Comparison of ENCODE assay signal across 7 mouse cellular contexts in the genomic region with DNA sequence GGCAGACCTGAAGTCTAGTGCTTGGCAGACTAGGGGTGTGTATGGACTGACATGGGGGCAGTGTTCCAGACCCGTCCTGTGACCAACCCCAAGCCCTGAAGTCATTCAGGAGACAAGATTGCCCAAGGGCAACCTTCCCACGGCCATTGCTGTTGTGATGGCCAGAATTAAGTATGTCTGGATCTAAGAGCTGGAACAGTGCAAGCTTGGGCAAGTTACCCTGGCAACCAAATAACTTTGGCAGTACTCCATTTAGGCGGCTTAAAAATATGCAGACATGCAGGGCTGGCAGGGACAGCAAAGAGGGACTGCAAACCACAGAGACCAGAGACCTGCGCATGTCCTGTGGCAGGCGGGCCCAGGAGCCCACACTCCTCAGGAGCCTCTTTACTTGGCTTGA. TPM values are rescaled to one million over a fixed set of nuclear protein-coding genes. Genes with fewer than 3 reads are reported as not detected.
DNase-seq lines count a peak whose midpoint lies in the region; ATAC-seq lines count a peak whose summit lies in the region.

No protein-coding gene starts in this region.

- H3K9me3 ChIP-seq in hindbrain, embryonic 16.5 days (ENCODE audit: control insufficient read depth, low read length) = no peaks in the 10 kb centered on the region

- H3K4me1 ChIP-seq in hindbrain, embryonic 16.5 days (ENCODE audit: control insufficient read depth, insufficient read depth, low read depth, low read length) = peaks cover 70% of the 10 kb centered on the region

- no peak overlapping the region for H3K4me3 ChIP-seq in hindbrain, embryonic 16.5 days (ENCODE audit: low read length)

- peak; percentile 7; the same call in 1 of the 2 replicates for ATAC-seq in cerebellum, adult (ENCODE audit: insufficient number of reproducible peaks, low FRiP score, low TSS enrichment)
- ATAC-seq in frontal cortex, adult (ENCODE audit: low TSS enrichment) = peak; percentile 65
- peak; percentile 41 for ATAC-seq in hindbrain, embryonic 16.5 days

- H3K9ac ChIP-seq in hindbrain, embryonic 16.5 days (ENCODE audit: low read depth, low read length) = no peak overlapping the region

- WGBS in hindbrain, embryonic 16.5 days = 34% methylated on average over 5 of the region's 5 CpGs

- no peak overlapping the region for H3K4me2 ChIP-seq in hindbrain, embryonic 16.5 days (ENCODE audit: low read length)

- H3K36me3 ChIP-seq in hindbrain, embryonic 16.5 days (ENCODE audit: control insufficient read depth, insufficient read depth, low read length) = no peaks in the 10 kb centered on the region

- peak; percentile 79 for DNase-seq in adrenal gland, adult 2 months
- peak; percentile 75 for DNase-seq in left cerebral cortex, postnatal 4 days
- peak; percentile 75 to 77 for DNase-seq in right cerebral cortex, adult 2 months (ENCODE audit: low spot score in 2 of 2)
- DNase-seq in thymus, postnatal 4 days = no peak

- no peaks in the 10 kb centered on the region for H3K27me3 ChIP-seq in hindbrain, embryonic 16.5 days (replicated peaks; ENCODE audit: control insufficient read depth, insufficient read depth, low read length)

- intact Hi-C loops in left cerebral cortex, postnatal 4 days (cut with DNase I) = no loop called here

- peak overlapping the region; percentile 41; the same call in 1 of the 2 replicates for H3K27ac ChIP-seq in hindbrain, embryonic 16.5 days (ENCODE audit: low read depth, low read length)

RNA-seq across cellular contexts. Expression of a gene that starts 35.8 kb away (rescaled TPM):
- 10 to 100 TPM; 19.0 to 26.9 TPM for total RNA-seq in adrenal gland, adult 2 months (2021)
- polyA plus RNA-seq in adrenal gland, adult 2 months (2012; rRNA removed) = 35.3 and 38.0 TPM in 2 replicates
- polyA plus RNA-seq in hindbrain, embryonic 16.5 days (2015; fragmentation: Nextera tagmentation; extraction: Ambion mirVana) = 7.5 and 10.2 TPM in 2 replicates
- 10 to 100 TPM; 60.2 to 64.1 TPM for total RNA-seq in left cerebral cortex, postnatal 4 days (2021)

Comparison
In these comparisons a context has a peak if more than half of its experiments do, and no peak if none do; other contexts are left out.
1. ATAC-seq: peak in every context shown above with its lines; median percentile 65 in frontal cortex, adult; 41 in hindbrain, embryonic 16.5 days; 7 in cerebellum, adult.